Mouse (Mus musculus) stomach, embryonic 16.5 days (tissue): ENCODE results near the gene Clps. TPM values are rescaled to one million over a fixed set of nuclear protein-coding genes. Genes with fewer than 3 reads are reported as not detected.
"Not testable (repeated sequence)": the region's sequence is repeated elsewhere in the genome, so short reads cannot be mapped to it uniquely, and the experiment has no call there.

Experiments used
- ATAC-seq: fragments of 200-750 bp; cut with Nextera tagmentation; 2 replicates; pipeline ENCODE4 v1.8.0; 2017; ENCODE audit warnings: moderate number of reproducible peaks, moderate TSS enrichment; ENCODE audit not compliant: insufficient read depth, low FRiP score
- H3K27ac ChIP-seq: fragments of 300-500 bp; sonication (generic); 2 replicates; pipeline ENCODE4 v1.5.1; 2014; ENCODE audit warnings: low read length
- H3K27me3 ChIP-seq: fragments of 300-500 bp; sonication (generic); 2 replicates; pipeline ENCODE4 v1.6.1; 2014; ENCODE audit warnings: low read length, control low read depth, mixed read lengths; ENCODE audit not compliant: control insufficient read depth, insufficient read depth
- H3K36me3 ChIP-seq: fragments of 300-500 bp; sonication (generic); 2 replicates; pipeline ENCODE4 v1.6.1; 2014; ENCODE audit warnings: low read length; ENCODE audit not compliant: control insufficient read depth, insufficient read depth
- H3K4me1 ChIP-seq: fragments of 300-500 bp; sonication (generic); 2 replicates; pipeline ENCODE4 v1.6.1; 2014; ENCODE audit warnings: low read length, control low read depth, mixed read lengths; ENCODE audit not compliant: control insufficient read depth, insufficient read depth
- H3K4me2 ChIP-seq: fragments of 300-500 bp; sonication (generic); 2 replicates; pipeline ENCODE4 v1.6.1; 2014; ENCODE audit warnings: low read depth, low read length, mixed read lengths
- H3K4me3 ChIP-seq: fragments of 300-500 bp; sonication (generic); replicated peaks from 2 replicates; pipeline ENCODE4 v1.5.1; 2014; ENCODE audit warnings: mild to moderate bottlenecking, low read length
- H3K9ac ChIP-seq: fragments of 300-500 bp; sonication (generic); 2 replicates; pipeline ENCODE4 v1.6.1; 2014; ENCODE audit warnings: low read length
- H3K9me3 ChIP-seq: fragments of 300-500 bp; sonication (generic); replicated peaks from 2 replicates; pipeline ENCODE4 v1.6.1; 2016; ENCODE audit warnings: low read length, control low read depth; ENCODE audit not compliant: control insufficient read depth
- WGBS: fragments of 180-500 bp; shearing (Covaris S2); extraction: QIAGEN DNeasy Blood & Tissue Kit; methylation state at CpG from one replicate; pipeline ENCODE4 v1.1.7; 2014; 5-methylcytosine and 5-hydroxymethylcytosine counted together
- polyA plus RNA-seq: library from polyadenylated mRNA; unstranded; fragments of >200 nt; fragmentation: Nextera tagmentation; extraction: Ambion mirVana; gene quantifications from 2 replicates; pipeline ENCODE4 v1.2.1, GENCODE M21; 2015

Clps gene
- polyA plus RNA-seq, 1 experiment from 2014 or later, result 3,124 TPM

GRCm38 (mm10) chr17:28561613-28562012, 1.0 kb upstream of the Clps start:
- H3K4me2 ChIP-seq, result no peak overlapping the region
- no peak overlapping the region for H3K9ac ChIP-seq
- 45% methylated on average over 7 of the region's 7 CpGs for WGBS
- peaks cover 11% of the 10 kb centered on the region for H3K4me1 ChIP-seq
- H3K9me3 ChIP-seq, result no peaks in the 10 kb centered on the region
- peak overlapping the region; percentile 68 for H3K27ac ChIP-seq
- no peak overlapping the region for H3K4me3 ChIP-seq
- no peaks in the 10 kb centered on the region for H3K36me3 ChIP-seq
- H3K27me3 ChIP-seq, result no peaks in the 10 kb centered on the region
- peak; percentile 54; the same call in 1 of the 2 replicates for ATAC-seq

- ATAC-seq, result no peak
- Histone ChIP-seq H3K36me3 (no peaks in the 10 kb centered on the region), H3K4me1 (peaks cover 16% of the 10 kb centered on the region), H3K9me3 (no peaks in the 10 kb centered on the region), H3K4me3 (no peak overlapping the region), H3K9ac (no peak overlapping the region), H3K4me2 (no peak overlapping the region), H3K27ac (no peak overlapping the region), H3K27me3 (no peaks in the 10 kb centered on the region)
- WGBS, result 74% methylated on average over 6 of the region's 6 CpGs
Observed at GRCm38 (mm10) chr17:28557772-28558171, 2.8 kb downstream of the Clps start.

- H3K9me3 ChIP-seq, result no peaks in the 10 kb centered on the region
- H3K4me2 ChIP-seq, result no peak overlapping the region
- no peak overlapping the region for H3K9ac ChIP-seq
- H3K27ac ChIP-seq, result peak overlapping the region; percentile 42; the same call in 1 of the 2 replicates
- H3K4me3 ChIP-seq, result no peak overlapping the region
- ATAC-seq, result peak; percentile 67; the same call in 1 of the 2 replicates
- no peaks in the 10 kb centered on the region for H3K27me3 ChIP-seq
- peaks cover 15% of the 10 kb centered on the region for H3K4me1 ChIP-seq
- no peaks in the 10 kb centered on the region for H3K36me3 ChIP-seq
- WGBS, result 43% methylated on average over 6 of the region's 6 CpGs
Observed at GRCm38 (mm10) chr17:28556635-28557396, 3.8 kb downstream of the Clps start.

- not testable (repeated sequence) for H3K9ac ChIP-seq, ATAC-seq, H3K9me3 ChIP-seq, H3K4me2 ChIP-seq, H3K27me3 ChIP-seq, H3K4me3 ChIP-seq, H3K36me3 ChIP-seq, H3K27ac ChIP-seq, H3K4me1 ChIP-seq
- WGBS, result 93% methylated on average over 4 of the region's 4 CpGs
Observed at GRCm38 (mm10) chr17:28554021-28554420, 6.5 kb downstream of the Clps start.

GRCm38 (mm10) chr17:28553040-28553793, 7.3 kb downstream of the Clps start:
- H3K27me3 ChIP-seq, result no peaks in the 10 kb centered on the region
- 7% methylated on average over 14 of the region's 14 CpGs for WGBS

GRCm38 (mm10) chr17:28549111-28549510, 11.5 kb downstream of the Clps start, which contains the start of gene Clpsl2:
TSS of gene Clpsl2 (plus strand) at chr17:28549411.
- no peak within 1 kb of the TSS for H3K27ac ChIP-seq
- no peak within 1 kb of the TSS for H3K4me3 ChIP-seq
- 80% methylated on average over 14 of the region's 14 CpGs for WGBS
- H3K36me3 ChIP-seq, result no peaks in the 10 kb centered on the region
- 0 out of 2 replicates have a peak, but pooled peaks cover 2% of the 10 kb centered on the region for H3K4me1 ChIP-seq
- H3K9me3 ChIP-seq, result no peaks in the 10 kb centered on the region
- H3K27me3 ChIP-seq, result no peaks in the 10 kb centered on the region
- no peak within 1 kb of the TSS for H3K4me2 ChIP-seq
- ATAC-seq, result no peak
- H3K9ac ChIP-seq, result no peak within 1 kb of the TSS

More at GRCm38 (mm10) chr17:28553040-28553793, 7.3 kb downstream of the Clps start:
- Histone ChIP-seq H3K4me2 (no peak overlapping the region), H3K9ac (no peak overlapping the region), H3K4me3 (no peak overlapping the region), H3K27ac (no peak overlapping the region), H3K4me1 (peaks cover 9% of the 10 kb centered on the region; the same call in 1 of the 2 replicates), H3K9me3 (no peaks in the 10 kb centered on the region), H3K36me3 (no peaks in the 10 kb centered on the region)
- no peak for ATAC-seq

- Histone ChIP-seq H3K9me3 (no peaks in the 10 kb centered on the region), H3K4me2 (no peak overlapping the region), H3K27ac (no peak overlapping the region), H3K27me3 (no peaks in the 10 kb centered on the region), H3K9ac (no peak overlapping the region), H3K4me1 (0 out of 2 replicates have a peak, but pooled peaks cover 2% of the 10 kb centered on the region), H3K36me3 (no peaks in the 10 kb centered on the region), H3K4me3 (no peak overlapping the region)
- WGBS, result 67% methylated on average over 11 of the region's 11 CpGs
- no peak for ATAC-seq
Observed at GRCm38 (mm10) chr17:28548550-28548949, 12.0 kb downstream of the Clps start.

GRCm38 (mm10) chr17:28546925-28547324, 13.6 kb downstream of the Clps start:
- Histone ChIP-seq H3K9ac (no peak overlapping the region), H3K4me3 (no peak overlapping the region), H3K27me3 (no peaks in the 10 kb centered on the region), H3K4me1 (no peaks in the 10 kb centered on the region), H3K36me3 (no peaks in the 10 kb centered on the region), H3K4me2 (no peak overlapping the region), H3K27ac (no peak overlapping the region), H3K9me3 (no peaks in the 10 kb centered on the region)
- ATAC-seq, result no peak
- WGBS, result 89% methylated on average over 1 of the region's 1 CpGs

GRCm38 (mm10) chr17:28537881-28538280, 22.7 kb downstream of the Clps start:
- no peak overlapping the region for H3K4me2 ChIP-seq
- WGBS, result 44% methylated on average over 12 of the region's 12 CpGs
- no peak overlapping the region for H3K27ac ChIP-seq
- H3K9ac ChIP-seq, result no peak overlapping the region
- no peaks in the 10 kb centered on the region for H3K4me1 ChIP-seq
- H3K4me3 ChIP-seq, result no peak overlapping the region
- H3K27me3 ChIP-seq, result no peaks in the 10 kb centered on the region
- no peaks in the 10 kb centered on the region for H3K9me3 ChIP-seq
- ATAC-seq, result no peak
- H3K36me3 ChIP-seq, result no peaks in the 10 kb centered on the region
